Mouse (Mus musculus) gastrocnemius, adult 18-20 months (tissue): Measurements from ENCODE around the gene Foxp2. TPM values are rescaled to one million over a fixed set of nuclear protein-coding genes. Genes with fewer than 3 reads are reported as not detected.

Source experiments
- DNase-seq: peaks from one replicate; pipeline ENCODE4 v3.0.0; 2021; ENCODE audit warnings: low spot score
- total RNA-seq, 2 experiments: library from RNA; stranded (reverse); gene quantifications; 2 replicates each; pipeline ENCODE4 v1.2.3; 2021

Gene Foxp2
- total RNA-seq, 2 experiments from 2014 or later, result 2.1 to 3.2 TPM

DNA sequence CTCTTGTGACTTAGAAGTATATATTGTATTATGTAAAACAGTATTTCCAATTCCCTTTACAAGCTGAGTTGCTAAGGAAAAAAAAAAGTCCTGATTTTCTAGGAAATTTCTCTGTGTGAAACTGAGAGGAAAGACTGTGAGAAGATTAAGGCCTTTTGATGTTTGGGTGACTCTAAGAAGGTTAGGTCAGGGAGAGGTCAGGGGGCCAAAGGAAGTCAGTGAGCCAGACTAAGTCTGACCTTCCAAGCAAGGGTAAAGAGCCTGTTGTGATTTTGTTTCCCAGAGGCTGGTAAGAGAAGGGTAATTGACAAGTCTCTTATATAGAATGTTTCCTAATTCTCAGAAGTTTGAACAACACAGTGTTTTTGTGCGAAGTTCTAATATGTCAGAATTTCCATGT lies 162.1 kb downstream of the Foxp2 start:
- no peak for DNase-seq

- no peak for DNase-seq
These were observed 200.4 kb downstream of the Foxp2 start for GRCm38 (mm10) chr6:15101548-15101947.

DNA sequence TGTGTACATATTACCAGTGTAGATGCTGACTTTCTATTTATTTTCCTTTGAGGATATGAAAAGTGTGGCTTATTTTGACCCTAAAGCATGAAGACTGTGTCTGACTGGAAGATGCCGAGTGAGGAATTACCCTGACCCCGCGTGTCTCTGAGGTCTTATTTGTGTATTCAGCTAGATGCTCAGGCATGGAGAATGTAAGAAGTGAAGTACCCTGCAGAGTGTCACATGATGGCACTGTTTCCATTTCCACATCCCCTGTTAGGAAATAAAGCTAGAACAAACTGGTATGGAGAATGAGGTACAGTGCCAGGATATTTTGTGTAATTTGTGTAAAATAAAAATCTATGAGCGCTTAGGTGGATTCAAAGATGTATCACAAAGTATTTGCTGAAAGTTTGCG lies 219.8 kb downstream of the Foxp2 start:
- DNase-seq, result no peak

DNA sequence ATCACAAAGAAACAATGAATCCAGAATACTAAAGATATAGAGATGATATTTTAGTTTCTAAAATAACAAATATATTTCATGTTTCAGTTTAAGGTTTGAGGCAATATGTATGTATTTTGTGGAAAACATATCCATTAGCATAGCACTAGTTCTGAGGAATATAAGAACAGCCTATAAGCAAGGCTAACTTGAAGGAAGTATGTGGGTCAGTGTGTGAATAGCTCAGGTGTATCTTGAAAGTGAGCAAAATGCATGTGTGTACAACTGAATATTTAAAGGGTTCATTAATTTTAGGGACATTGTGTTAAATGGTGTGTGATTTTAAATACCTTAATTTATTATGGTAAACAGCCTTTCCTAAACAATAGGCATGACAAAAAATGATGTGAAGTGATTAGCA lies 220.2 kb downstream of the Foxp2 start:
- no peak for DNase-seq

GRCm38 (mm10) chr6:15130142-15130541 lies 229.0 kb downstream of the Foxp2 start:
- no peak for DNase-seq

DNA sequence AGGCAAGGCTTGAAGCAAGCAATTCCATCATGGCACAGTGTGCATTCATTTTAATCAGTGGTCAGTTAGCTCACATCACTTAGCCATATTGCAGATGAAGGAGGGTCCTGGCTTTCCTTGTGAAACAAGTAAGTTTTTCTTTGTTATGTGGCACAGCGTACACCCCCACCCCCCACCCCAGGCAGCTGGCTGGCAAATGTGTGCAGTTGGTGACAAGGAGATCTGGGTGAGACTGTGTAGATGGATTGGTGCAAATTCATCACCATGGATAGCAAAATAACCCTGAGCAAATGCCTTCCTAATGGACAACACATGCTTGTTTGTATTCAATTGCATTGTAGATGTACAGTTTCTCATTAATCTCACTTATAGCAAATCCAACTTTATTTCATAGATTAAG lies 240.9 kb downstream of the Foxp2 start:
- no peak for DNase-seq

DNA sequence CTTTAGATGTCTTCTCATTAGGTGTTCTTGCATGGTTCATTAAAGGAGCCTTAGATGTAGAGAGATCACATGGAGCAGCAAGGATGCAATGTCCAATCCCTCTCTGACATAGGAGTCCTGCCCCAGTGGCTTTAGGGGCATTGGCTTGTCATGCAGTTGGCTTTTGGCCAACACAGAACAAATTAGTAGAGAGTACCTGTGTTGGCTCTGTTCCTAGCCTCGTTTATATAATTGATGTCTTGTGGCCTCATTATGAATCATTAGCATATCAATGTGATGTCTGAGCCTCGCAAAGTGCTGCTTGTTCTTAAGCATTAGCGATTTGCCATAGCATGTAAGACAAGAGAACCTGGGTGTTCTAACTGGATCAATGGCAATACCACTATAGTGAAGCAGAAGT lies 250.5 kb downstream of the Foxp2 start:
- DNase-seq, result no peak

- no peak for DNase-seq
These were observed 262.4 kb downstream of the Foxp2 start for GRCm38 (mm10) chr6:15163508-15164053.

GRCm38 (mm10) chr6:15176754-15177153 lies 275.6 kb downstream of the Foxp2 start:
- no peak for DNase-seq

GRCm38 (mm10) chr6:15192877-15193276 lies 291.7 kb downstream of the Foxp2 start:
- no peak for DNase-seq

- DNase-seq, result no peak
These were observed 341.2 kb downstream of the Foxp2 start for GRCm38 (mm10) chr6:15242176-15242942.

DNA sequence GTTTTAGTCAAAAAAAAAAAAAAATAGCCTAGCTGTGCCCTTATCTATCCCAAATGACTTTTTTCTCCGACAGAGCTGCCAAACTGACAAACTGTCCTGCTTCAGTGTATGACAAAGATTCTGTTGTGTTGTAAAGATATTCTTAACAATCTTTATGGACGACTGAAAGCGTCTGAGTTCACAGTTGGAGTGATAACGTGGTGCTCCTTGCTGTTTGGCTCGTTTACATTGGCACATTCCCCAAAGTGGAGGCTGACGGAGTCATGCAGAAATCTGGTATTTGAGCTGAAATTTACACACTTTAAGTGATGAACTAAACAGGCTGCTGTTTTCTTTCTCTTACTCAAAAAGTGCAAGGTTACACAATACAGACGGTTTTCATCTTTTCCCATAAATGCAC lies 356.2 kb downstream of the Foxp2 start:
- no peak for DNase-seq

GRCm38 (mm10) chr6:15257893-15258292 lies 356.7 kb downstream of the Foxp2 start:
- no peak for DNase-seq

DNA sequence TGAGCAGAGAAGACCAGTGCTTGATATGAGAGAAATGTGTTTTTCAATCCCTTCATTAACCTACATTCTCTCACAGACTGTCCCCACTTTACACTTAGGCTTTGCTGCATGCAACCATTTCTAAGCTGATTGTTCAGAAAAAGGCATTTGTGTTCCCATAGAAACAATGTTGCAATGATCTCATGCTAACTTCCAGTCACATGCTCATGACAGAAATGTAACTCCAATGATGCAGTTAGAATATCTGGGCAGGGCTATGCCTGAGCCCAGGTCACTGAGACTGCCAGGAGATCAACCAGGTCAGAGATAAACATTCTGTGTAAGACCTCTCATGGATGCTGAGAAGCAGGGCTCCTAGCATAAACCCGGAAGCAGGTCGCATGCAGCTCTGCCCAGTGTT lies 367.0 kb downstream of the Foxp2 start:
- DNase-seq, result no peak

- DNase-seq, result no peak
These were observed 384.1 kb downstream of the Foxp2 start for GRCm38 (mm10) chr6:15285213-15285612.

GRCm38 (mm10) chr6:15294081-15294480 lies 392.9 kb downstream of the Foxp2 start:
- no peak for DNase-seq

GRCm38 (mm10) chr6:15299279-15299678 lies 398.1 kb downstream of the Foxp2 start:
- DNase-seq, result no peak

- no peak for DNase-seq
These were observed 409.5 kb downstream of the Foxp2 start for GRCm38 (mm10) chr6:15310671-15311070.

DNA sequence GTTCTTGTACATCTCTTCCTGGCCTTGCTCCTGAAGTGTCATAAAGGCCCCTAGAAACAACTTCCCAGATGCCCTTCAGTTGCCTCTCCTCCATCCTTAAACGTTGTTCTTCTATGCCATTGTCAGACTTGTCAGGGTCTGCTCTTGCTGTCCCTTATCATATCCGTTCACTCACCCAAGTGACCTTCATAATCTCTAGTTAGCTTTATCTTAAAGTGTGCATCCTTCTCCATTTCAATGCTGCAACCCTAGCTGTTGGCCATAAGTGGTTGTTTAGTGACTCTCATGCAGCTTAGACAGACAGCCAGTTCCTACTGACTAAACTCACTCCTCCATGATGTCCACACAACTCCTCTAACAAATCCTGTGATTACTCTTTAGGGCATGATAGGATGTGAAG lies 415.8 kb downstream of the Foxp2 start:
- DNase-seq, result no peak

GRCm38 (mm10) chr6:15318343-15318742 lies 417.2 kb downstream of the Foxp2 start:
- no peak for DNase-seq

GRCm38 (mm10) chr6:15321551-15321974 lies 420.4 kb downstream of the Foxp2 start:
- DNase-seq, result no peak

- no peak for DNase-seq
These were observed 421.9 kb downstream of the Foxp2 start for GRCm38 (mm10) chr6:15323099-15323498.

GRCm38 (mm10) chr6:15347705-15348104 lies 446.6 kb downstream of the Foxp2 start:
- no peak for DNase-seq
